Mouse (Mus musculus) spleen, adult 12 weeks (tissue): ENCODE data around the gene Xpc.

Experiments used
- DNase-seq: peaks from one replicate; pipeline ENCODE4 v3.0.0; 2022; ENCODE audit warnings: low spot score

Xpc gene

GRCm38 (mm10) chr6:91515545-91516449 lies at the start of gene Xpc, which contains the start of gene Lsm3:
Gene Xpc (minus strand): TSS chr6:91515888.
Gene Lsm3 (plus strand): TSS chr6:91515928.
- peak; percentile 98 for DNase-seq

DNA sequence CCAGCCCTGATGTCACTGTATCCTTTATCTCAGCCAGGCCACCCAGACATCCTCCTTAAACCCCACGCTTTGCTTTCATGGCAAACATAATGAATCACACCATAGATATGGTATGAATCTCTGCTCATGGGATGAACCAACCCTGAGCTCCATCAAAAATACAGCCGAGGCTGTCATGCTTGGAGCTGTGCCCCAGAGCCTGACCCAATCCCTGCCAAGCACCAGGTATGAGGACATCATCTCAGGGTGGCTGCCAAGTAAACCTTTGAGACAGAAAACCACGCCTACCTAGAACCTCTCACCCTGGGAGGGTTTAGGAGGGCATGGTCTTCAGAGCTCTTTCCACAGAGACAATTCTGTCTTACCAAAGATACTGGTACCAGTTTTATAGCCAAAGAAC lies 47.3 kb upstream of the Xpc start:
- no peak for DNase-seq

DNA sequence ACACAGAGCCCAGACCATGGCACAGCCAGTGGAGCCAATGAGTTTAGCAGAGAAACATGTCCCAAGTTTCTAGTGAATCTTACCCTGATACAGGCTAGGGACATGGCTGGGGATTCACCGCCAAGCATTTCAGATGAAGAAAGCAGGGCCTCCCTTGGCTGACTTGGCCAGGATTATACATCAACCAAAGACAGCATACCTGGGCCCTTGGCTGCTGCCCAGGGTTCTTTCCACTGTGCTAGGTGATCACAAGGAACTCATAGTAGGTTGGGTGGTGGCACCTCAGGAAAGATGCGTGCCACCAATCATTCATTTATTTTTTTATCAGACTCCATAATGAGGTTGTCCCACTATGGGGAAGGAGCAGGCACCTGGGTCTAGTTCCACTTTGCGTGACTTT lies 44.5 kb upstream of the Xpc start:
- no peak for DNase-seq

- DNase-seq, result no peak
Measured at GRCm38 (mm10) chr6:91559371-91559770, 43.7 kb upstream of the Xpc start.

- no peak for DNase-seq
Measured at GRCm38 (mm10) chr6:91558565-91558964, 42.9 kb upstream of the Xpc start.

DNA sequence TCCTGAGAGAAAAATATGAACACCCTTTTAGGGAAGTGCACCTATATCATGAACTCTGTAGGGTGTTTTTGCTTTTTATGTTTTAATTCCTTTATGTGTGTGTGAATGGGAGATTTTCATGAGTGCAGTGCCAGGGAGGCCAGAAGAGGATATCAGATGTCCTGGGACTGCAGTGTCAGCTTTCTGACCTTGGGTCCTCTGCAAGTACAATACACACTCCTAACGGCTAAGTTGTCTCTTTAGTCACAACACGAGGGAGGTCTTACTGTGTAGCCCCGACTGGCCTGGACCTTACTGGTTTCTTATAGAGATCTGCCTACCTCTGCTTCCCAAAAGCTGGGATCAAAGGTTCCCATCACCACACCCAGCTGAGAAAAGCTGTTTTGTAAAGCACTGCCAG lies 37.0 kb upstream of the Xpc start:
- no peak for DNase-seq

DNA sequence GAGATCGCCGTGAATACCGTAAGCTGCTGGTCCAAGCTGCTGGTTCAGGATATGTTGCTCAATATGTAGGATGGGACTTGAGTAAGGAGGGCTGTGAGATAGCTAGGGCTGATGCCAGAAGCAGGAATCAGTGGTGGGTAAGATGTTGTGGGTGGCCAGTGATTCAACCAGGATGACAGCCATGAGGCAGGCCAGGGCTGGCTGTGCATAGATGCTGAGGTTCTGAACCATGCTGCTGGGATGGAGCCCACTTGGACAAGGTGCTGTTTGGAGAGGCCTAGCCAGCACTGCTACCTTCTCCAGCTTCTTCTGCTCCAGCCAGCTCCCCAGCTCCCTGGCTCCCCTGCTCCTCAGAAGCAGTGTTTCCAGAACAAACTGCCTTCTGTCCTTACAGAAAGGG lies 36.0 kb upstream of the Xpc start:
- DNase-seq, result no peak

- DNase-seq, result no peak
Measured at GRCm38 (mm10) chr6:91549621-91550020, 33.9 kb upstream of the Xpc start.

GRCm38 (mm10) chr6:91547313-91547712 lies 31.6 kb upstream of the Xpc start:
- no peak for DNase-seq

GRCm38 (mm10) chr6:91546241-91546884 lies 30.7 kb upstream of the Xpc start:
- DNase-seq, result no peak

GRCm38 (mm10) chr6:91543056-91543455 lies 27.4 kb upstream of the Xpc start:
- no peak for DNase-seq

- DNase-seq, result no peak
Measured at GRCm38 (mm10) chr6:91541276-91541675, 25.6 kb upstream of the Xpc start.

DNA sequence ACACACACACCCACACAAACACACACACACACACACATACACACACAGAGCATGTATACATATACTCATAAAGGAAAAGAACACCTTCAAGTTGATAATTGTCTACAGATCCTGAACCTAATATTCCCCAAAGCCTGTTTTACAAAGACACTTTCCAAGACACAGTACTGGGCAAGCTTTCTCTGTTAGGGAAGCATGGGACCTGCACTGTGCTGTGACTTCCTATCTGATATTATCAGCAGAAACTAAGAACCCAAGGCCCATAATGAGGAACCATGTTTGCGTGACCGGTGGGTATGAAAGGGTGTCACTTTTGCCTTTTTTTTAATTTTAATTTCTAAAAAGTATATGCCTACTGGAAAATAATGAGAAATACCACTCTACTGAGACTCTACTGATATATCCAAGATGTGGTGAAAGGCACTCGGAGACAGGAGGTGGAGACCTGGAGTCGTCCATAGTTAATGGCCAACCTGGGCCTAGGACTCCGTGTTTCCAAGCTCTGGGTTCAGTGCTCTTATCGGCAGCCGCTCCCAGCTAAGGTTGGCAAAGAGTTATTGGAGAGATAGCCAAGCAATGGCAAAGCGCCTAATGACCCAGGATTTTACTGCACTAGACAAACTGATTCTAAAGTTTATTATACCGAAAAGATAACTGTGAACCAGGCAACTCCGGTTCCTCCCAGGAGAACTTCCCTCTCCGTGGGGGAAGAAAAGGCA lies 20.5 kb upstream of the Xpc start:
- DNase-seq, result no peak

DNA sequence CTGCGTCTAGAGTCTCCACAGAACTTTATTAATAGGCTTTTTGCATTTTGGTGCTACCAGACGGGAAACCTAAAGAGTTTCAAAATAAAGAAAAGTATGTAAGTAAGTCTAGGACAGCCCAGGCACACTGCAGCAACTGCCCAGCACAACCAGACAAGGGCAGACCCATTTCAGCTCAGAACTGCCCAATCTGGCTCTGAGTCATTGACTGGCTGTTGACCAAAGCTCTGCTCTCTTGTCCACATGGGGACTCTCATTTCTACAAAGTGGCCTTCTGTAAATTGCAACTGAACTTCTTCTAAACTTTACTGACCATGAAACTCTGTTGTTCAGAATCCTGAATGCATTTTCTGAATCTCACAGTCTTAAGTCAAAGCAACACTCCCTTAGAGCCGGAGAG lies 19.5 kb upstream of the Xpc start:
- no peak for DNase-seq

- DNase-seq, result no peak
Measured at GRCm38 (mm10) chr6:91534268-91534667, 18.6 kb upstream of the Xpc start.

GRCm38 (mm10) chr6:91533771-91534170 lies 18.1 kb upstream of the Xpc start:
- no peak for DNase-seq

GRCm38 (mm10) chr6:91533359-91533758 lies 17.7 kb upstream of the Xpc start:
- no peak for DNase-seq

DNA sequence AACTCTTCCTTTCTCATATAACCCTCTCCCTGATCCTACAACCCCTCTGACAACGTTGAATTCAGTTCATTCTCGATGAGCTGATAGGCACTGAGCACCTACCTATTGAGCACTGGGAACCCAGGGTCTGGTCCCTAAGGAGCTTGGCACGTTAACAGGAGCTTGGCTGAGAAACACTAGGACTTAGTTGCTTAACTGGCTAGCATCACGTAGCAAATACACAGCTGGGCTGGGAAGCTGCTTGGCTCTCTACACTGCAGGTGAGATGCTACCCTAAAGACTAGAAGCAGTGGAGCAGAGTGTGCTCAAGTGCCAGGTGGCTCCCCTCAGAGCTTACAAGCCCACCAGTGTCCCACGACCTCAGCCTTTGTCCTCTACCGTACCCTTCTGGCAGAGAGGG lies 17.0 kb upstream of the Xpc start:
- DNase-seq, result no peak

GRCm38 (mm10) chr6:91531276-91531675 lies 15.6 kb upstream of the Xpc start:
- DNase-seq, result no peak

DNA sequence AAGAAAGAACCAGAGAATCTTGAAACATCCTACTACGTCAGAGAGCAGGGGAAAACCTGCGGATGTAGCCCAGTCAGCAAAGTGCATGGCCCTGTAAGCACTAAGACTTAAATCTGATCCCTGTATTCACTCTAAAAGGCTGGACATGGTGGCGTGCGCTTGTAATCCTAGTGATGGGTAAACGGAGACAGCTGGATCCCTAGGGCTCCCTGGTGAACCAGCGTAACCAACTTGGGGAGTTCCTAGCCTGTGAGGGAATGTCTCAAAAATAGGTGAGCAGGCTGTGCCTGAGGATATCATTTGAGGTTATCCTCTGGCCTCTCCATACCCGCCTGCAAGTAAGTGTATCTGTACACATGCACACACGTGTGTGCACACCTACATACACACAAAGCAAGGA lies 15.0 kb upstream of the Xpc start:
- no peak for DNase-seq

- DNase-seq, result no peak
Measured at GRCm38 (mm10) chr6:91528265-91528664, 12.6 kb upstream of the Xpc start.

DNA sequence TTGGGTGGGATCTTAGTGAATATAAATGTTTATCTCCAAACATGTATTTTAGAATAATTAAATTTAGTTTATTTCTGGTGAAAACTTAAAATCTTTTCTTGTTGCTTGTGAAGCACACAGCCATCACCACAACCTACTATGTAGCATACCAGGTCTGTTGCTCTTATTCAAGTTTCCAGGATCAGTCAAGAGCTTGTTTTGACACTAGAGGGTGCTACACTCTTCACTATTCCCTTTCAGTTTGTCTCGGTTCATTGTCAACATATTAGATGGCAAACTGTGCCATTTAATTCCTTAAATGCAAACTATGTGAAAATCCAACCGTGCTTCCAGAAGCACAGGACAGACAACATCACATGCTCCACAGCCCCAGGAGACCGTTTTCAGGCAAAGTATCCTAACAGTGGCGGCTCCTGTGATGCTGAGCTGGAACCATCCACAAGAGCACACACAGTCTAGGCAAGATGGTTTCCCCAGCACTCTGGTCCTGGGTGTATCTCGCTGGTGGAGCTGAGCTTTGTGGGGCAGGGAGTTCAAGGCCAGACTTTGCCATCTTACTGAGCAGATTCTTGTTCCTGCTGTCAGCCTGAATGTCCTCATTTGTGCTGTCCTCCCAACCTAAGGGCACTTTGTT lies 11.7 kb upstream of the Xpc start:
- no peak for DNase-seq
